Mouse (Mus musculus) spleen, adult 2 months (tissue): ENCODE measurements around the gene Sema3g.

ENCODE experiments used
- CTCF ChIP-seq: fragments of 200-500 bp; IDR thresholded peaks from 2 replicates; pipeline ENCODE4 v1.5.1; 2011; ENCODE audit warnings: mild to moderate bottlenecking, inconsistent platforms; ENCODE audit not compliant: insufficient read depth, insufficient read length, insufficient replicate concordance; ENCODE audit errors: extremely low read depth
- POLR2A ChIP-seq: fragments of 200-500 bp; IDR thresholded peaks from 2 replicates; pipeline ENCODE4 v1.6.1; 2011; ENCODE audit warnings: low read depth, low read length, inconsistent platforms

DNA sequence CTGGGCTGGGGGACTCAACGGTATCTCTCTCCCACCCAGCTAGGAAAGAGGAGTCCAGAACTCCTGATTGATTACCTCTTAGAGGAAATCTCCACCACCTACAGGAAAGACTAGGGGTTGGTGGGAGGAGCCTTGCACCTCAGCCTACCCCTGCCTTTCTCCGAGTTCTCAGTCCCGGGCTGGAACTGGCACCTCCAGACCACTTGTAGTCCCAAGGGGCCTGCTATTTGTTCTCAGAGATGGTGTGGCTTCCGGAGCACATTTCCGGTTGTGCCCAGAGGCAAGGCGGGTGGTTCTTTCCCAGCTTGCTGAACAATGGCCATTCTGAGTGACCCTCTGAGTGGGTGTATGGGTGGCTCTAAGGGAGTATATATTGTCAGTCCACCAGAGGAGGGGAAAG lies 10.6 kb downstream of the Sema3g start:
- TF ChIP-seq CTCF: no peak
- TF ChIP-seq POLR2A: no peak
